Mouse (Mus musculus) testis, adult 10 weeks (tissue): ENCODE data around the gene Gm20878. TPM values are rescaled to one million over a fixed set of nuclear protein-coding genes. Genes with fewer than 3 reads are reported as not detected.

ENCODE experiments used
- polyA plus RNA-seq: library from polyadenylated mRNA; stranded (reverse); fragments of 350-450 nt; fragmentation: Illumina TruSeq; extraction: RNeasy Lipid Tissue Mini Kit (QIAGEN cat#74804); gene quantifications from one replicate; pipeline ENCODE4 v1.2.3, GENCODE M21; 2014; ENCODE audit warnings: low read depth, low replicate concordance

The Gm20878 gene
- 25.3 TPM for polyA plus RNA-seq

DNA sequence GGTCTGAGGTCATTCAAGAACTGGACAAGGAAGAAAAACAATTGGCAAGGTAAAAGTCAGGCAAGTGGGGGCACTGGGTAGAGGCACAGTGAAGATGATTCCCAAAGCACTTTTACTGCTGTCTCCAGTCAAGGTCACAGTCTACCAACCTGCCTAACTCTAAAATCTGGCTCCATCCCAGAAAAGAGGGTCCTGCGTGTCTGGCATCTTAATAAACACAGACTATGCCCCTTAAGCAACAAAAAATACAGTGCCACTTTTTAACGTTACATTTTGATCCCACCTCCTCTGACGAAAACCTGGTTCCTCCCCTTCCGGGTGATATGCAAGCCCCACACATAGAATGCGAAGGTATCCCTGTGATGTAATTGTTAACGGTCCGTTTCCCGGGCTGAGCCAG lies at the start of gene Gm20878:
Gm20878 (plus strand) TSS at position 301 of the 400 bp plus-strand sequence.

DNA sequence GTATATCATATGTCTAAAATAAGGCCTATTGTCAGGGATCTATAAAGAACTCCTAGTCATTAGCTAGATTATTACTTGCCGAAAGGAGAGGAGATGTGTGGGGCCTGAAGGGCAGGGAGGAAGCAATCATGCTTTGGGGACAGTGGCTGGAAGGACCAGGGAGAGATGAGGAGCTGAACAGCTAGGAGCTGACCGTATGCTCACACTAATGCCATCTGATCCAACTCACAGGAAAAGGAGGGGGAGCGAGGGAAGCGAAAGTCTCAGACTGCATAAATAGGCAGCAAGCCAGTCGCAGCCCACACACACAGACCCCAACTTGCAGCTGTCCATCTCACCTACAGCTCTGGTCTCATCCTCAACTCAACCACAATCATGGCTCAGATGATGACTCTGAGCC lies 38.1 kb upstream of the Gm20878 start, which contains the start of gene Gm21541:
Gm21541 (plus strand) TSS at position 301 of the 400 bp plus-strand sequence.

GRCm38 (mm10) chr4:41965758-41966157 lies 24.4 kb downstream of the Gm20878 start, which contains the start of gene Fam205a4:
TSS of gene Fam205a4 (plus strand) at chr4:41966058.

Other genes with a start within 250 kb of the Gm20878 start
- gene Cntfr, start 244.5 kb upstream of the Gm20878 start, polyA plus RNA-seq = not detected
- gene Il11ra1, start 241.6 kb upstream of the Gm20878 start, polyA plus RNA-seq = 4.1 TPM
- gene Rpp25l, start 228.0 kb upstream of the Gm20878 start, polyA plus RNA-seq = not detected
- 23.1 TPM for gene Dctn3, start 218.4 kb upstream of the Gm20878 start, polyA plus RNA-seq
- not detected for gene Arid3c, start 210.4 kb upstream of the Gm20878 start, polyA plus RNA-seq
- gene Galt, start 186.3 kb upstream of the Gm20878 start, polyA plus RNA-seq = 0.49 TPM
- 7.2 TPM for gene Sigmar1, start 185.4 kb upstream of the Gm20878 start, polyA plus RNA-seq
- gene Ccl27a, start 167.3 kb upstream of the Gm20878 start, polyA plus RNA-seq = 25.9 TPM
- not detected for gene Gm21541, start 38.0 kb upstream of the Gm20878 start, polyA plus RNA-seq
- 36.3 TPM for gene Fam205a4, start 24.5 kb downstream of the Gm20878 start, polyA plus RNA-seq
- not detected for gene Gm21093, start 93.2 kb downstream of the Gm20878 start, polyA plus RNA-seq
- not detected for gene Gm3893, start 149.6 kb downstream of the Gm20878 start, polyA plus RNA-seq
- not detected for gene Gm13304, start 173.2 kb downstream of the Gm20878 start, polyA plus RNA-seq
- not detected for gene Gm13306, start 211.9 kb downstream of the Gm20878 start, polyA plus RNA-seq
- 4.8 TPM for gene Gm13305, start 227.0 kb downstream of the Gm20878 start, polyA plus RNA-seq